Mouse (Mus musculus) heart, embryonic 10.5 days (tissue): Measurements from ENCODE around the gene Gad1. TPM values are rescaled to one million over a fixed set of nuclear protein-coding genes. Genes with fewer than 3 reads are reported as not detected.
A peak's percentile ranks its signal among the peaks of the same experiment; 100 is the strongest.

Source experiments
- DNase-seq: peaks from one replicate; pipeline ENCODE4 v3.0.0-alpha.2; 2017; ENCODE audit warnings: low spot score
- H3K27ac ChIP-seq: fragments of 300-500 bp; sonication (generic); 2 replicates; pipeline ENCODE4 v1.5.1; 2016; ENCODE audit warnings: mild to moderate bottlenecking
- H3K27me3 ChIP-seq: fragments of 300-500 bp; sonication (generic); 2 replicates; pipeline ENCODE4 v1.6.1; 2016; ENCODE audit warnings: mild to moderate bottlenecking; ENCODE audit not compliant: poor library complexity, insufficient read depth, severe bottlenecking
- H3K36me3 ChIP-seq: fragments of 300-500 bp; sonication (generic); 2 replicates; pipeline ENCODE4 v1.6.1; 2016; ENCODE audit warnings: mild to moderate bottlenecking, moderate library complexity
- H3K4me1 ChIP-seq: fragments of 300-500 bp; sonication (generic); 2 replicates; pipeline ENCODE4 v1.6.1; 2016; ENCODE audit warnings: mild to moderate bottlenecking
- H3K4me3 ChIP-seq: fragments of 300-500 bp; sonication (generic); 2 replicates; pipeline ENCODE4 v1.5.1; 2016; ENCODE audit warnings: mild to moderate bottlenecking, moderate library complexity
- H3K9me3 ChIP-seq: fragments of 300-500 bp; sonication (generic); 2 replicates; pipeline ENCODE4 v1.6.1; 2016; ENCODE audit warnings: mild to moderate bottlenecking, moderate library complexity
- WGBS: fragments of 180-500 bp; shearing (Covaris S2); methylation state at CpG from one replicate; pipeline ENCODE4 v1.1.7; 2016; 5-methylcytosine and 5-hydroxymethylcytosine counted together
- polyA plus RNA-seq: library from polyadenylated mRNA; unstranded; fragments of >200 nt; fragmentation: Nextera tagmentation; extraction: Ambion mirVana; gene quantifications from 2 replicates; pipeline ENCODE4 v1.2.1, GENCODE M21; 2016

The Gad1 gene
- polyA plus RNA-seq, 1 experiment from 2014 or later, result 0.15 TPM

- H3K4me1 ChIP-seq, result peaks cover 69% of the 10 kb centered on the region
- H3K27ac ChIP-seq, result 0 out of 2 replicates have a peak overlapping the region, but pooled peaks have one; percentile 22
- H3K27me3 ChIP-seq, result peaks cover 100% of the 10 kb centered on the region
- DNase-seq, result no peak
- H3K9me3 ChIP-seq, result no peaks in the 10 kb centered on the region
- H3K4me3 ChIP-seq, result peak overlapping the region; percentile 56
- no peaks in the 10 kb centered on the region for H3K36me3 ChIP-seq
- WGBS, result 5% methylated on average over 23 of the region's 23 CpGs
Measured at GRCm38 (mm10) chr2:70567071-70567681, 14.3 kb downstream of the Gad1 start.

GRCm38 (mm10) chr2:70567682-70568077 is 14.8 kb downstream of the Gad1 start:
- Histone ChIP-seq H3K36me3 (no peaks in the 10 kb centered on the region), H3K9me3 (no peaks in the 10 kb centered on the region), H3K27ac (peak overlapping the region; percentile 22; the same call in 1 of the 2 replicates), H3K4me3 (peak overlapping the region; percentile 56), H3K27me3 (peaks cover 100% of the 10 kb centered on the region), H3K4me1 (peaks cover 64% of the 10 kb centered on the region)
- WGBS, result 2% methylated on average over 12 of the region's 12 CpGs
- no peak for DNase-seq

DNA sequence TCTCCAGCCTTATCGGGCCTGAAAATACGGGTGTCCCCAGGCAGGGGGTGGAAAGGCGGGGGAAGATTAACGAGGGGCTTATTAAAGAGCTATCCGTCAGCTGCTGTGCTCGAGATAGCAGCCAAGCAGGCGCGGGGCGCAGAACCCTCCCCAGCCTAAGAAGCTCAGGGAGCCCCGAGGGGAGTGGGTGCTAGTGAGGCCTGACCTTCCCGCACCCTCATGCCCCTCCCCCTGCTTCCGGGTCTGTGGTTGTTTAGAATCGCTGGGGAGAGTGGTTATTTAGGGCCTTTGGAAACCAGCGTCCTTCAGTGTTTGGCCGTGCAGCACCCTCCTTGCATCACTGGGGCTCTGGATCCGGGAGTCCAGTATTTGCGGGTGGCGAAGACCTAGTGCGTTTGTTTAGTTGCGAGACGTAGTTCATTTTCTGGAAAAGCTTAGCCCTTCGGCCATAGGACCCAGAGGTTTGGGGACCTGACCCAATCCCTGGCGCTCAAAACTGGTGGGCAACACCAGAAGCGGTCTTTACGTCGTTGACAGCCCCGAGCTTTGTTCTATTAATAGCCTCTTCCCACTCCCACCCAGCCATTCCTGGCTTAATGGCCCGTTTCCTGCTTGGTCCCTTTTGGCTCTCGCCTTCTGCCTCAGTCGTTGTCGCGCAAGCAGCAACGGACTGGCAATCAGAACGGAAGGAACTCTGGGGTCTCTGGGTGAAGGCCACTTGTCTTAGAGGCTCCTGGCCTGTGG is 15.5 kb downstream of the Gad1 start:
- Histone ChIP-seq H3K9me3 (no peaks in the 10 kb centered on the region), H3K27me3 (peaks cover 98% of the 10 kb centered on the region), H3K27ac (peak overlapping the region; percentile 65; the same call in 1 of the 2 replicates), H3K36me3 (no peaks in the 10 kb centered on the region), H3K4me3 (peak overlapping the region; percentile 56), H3K4me1 (peaks cover 57% of the 10 kb centered on the region)
- WGBS, result under 1% methylated on average over 34 of the region's 34 CpGs
- peak; percentile 80 for DNase-seq

DNA sequence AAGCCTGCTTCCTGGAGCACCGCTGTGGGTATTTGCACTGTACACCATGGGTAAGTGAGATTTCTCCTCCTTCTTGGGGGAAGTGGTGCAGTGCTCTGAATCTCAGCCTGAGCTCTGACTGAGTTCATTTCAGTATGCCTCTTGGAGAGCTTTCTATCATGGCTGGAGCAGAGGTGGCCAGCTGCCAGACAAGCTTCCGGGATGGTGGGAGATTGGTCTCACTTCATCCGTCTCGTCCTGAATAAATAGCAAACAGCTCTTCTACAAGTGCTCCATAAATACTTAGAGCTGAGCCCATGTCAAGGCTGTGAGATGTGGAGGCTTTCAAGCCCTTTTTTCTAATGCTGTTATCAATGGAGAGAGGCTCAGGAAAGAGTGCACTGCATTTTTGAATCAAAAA is 18.8 kb downstream of the Gad1 start:
- H3K4me3 ChIP-seq, result no peak overlapping the region
- DNase-seq, result no peak
- WGBS, result 60% methylated on average over 4 of the region's 4 CpGs
- no peak overlapping the region for H3K27ac ChIP-seq
- H3K9me3 ChIP-seq, result no peaks in the 10 kb centered on the region
- H3K27me3 ChIP-seq, result peaks cover 74% of the 10 kb centered on the region
- peaks cover 25% of the 10 kb centered on the region for H3K4me1 ChIP-seq
- no peaks in the 10 kb centered on the region for H3K36me3 ChIP-seq

- Histone ChIP-seq H3K4me1 (peaks cover 19% of the 10 kb centered on the region), H3K9me3 (no peaks in the 10 kb centered on the region), H3K27me3 (peaks cover 68% of the 10 kb centered on the region), H3K36me3 (no peaks in the 10 kb centered on the region), H3K27ac (no peak overlapping the region), H3K4me3 (no peak overlapping the region)
- 65% methylated on average over 9 of the region's 9 CpGs for WGBS
- no peak for DNase-seq
Measured at GRCm38 (mm10) chr2:70572251-70572650, 19.4 kb downstream of the Gad1 start.

DNA sequence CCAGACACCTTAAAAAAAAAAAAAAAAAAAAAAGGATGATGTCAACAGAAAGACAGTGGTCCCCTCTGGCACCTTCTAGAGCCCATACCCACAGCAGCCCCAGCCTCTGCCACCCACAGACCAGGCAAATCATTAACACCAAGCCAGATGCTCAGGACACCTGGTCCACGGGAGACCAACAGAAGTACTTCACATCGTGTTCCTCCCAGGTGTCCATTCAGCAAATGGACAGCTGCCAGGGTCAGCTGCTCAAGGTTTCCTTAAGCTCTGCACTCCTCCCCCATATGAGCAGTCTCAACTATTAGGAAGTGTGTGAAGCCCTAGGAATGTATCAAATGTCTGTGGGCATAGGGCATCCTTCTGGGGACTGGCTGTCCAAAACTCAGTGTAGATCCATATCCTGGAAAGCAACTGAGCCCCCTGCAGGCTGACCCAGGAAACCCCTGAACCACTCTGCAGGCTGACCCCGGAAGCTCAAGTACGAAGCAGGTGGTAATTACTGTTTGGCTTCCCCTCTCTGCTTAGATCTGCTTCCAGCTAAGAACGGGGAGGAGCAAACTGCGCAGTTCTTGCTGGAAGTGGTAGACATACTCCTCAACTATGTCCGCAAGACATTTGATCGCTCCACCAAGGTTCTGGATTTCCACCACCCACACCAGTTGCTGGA is 20.8 kb downstream of the Gad1 start:
- DNase-seq, result no peak
- Histone ChIP-seq H3K27ac (no peak overlapping the region), H3K36me3 (no peaks in the 10 kb centered on the region), H3K4me3 (no peak overlapping the region), H3K4me1 (peaks cover 5% of the 10 kb centered on the region; the same call in 1 of the 2 replicates), H3K9me3 (no peaks in the 10 kb centered on the region), H3K27me3 (peaks cover 54% of the 10 kb centered on the region)
- WGBS, result 82% methylated on average over 8 of the region's 8 CpGs

GRCm38 (mm10) chr2:70588200-70588599 is 35.3 kb downstream of the Gad1 start:
- no peak overlapping the region for H3K27ac ChIP-seq
- H3K36me3 ChIP-seq, result no peaks in the 10 kb centered on the region
- no peaks in the 10 kb centered on the region for H3K9me3 ChIP-seq
- H3K4me3 ChIP-seq, result no peak overlapping the region
- H3K4me1 ChIP-seq, result no peaks in the 10 kb centered on the region
- no peaks in the 10 kb centered on the region for H3K27me3 ChIP-seq
- 86% methylated on average over 6 of the region's 6 CpGs for WGBS
- no peak for DNase-seq

DNA sequence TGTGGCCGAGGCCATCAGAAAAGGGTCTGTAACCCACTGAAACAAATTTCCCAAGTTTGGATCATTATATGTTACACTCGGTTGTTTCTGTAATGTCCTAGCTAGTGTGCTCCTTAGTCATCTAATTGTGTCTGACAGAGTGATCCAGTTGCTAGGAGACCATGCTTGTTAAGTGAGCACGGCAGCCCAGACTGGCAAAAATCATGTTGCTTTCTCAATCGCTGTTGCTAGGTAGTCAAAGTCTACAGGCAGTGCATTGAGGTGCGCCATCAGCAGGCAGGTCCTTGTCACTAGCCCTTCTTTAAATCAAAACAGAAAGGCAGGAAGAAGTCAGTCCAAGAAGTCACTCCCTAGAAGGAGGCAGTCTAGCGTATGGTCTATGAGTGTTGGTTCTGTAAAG is 39.6 kb downstream of the Gad1 start:
- Histone ChIP-seq H3K4me1 (no peaks in the 10 kb centered on the region), H3K9me3 (no peaks in the 10 kb centered on the region), H3K4me3 (no peak overlapping the region), H3K27ac (no peak overlapping the region), H3K36me3 (no peaks in the 10 kb centered on the region), H3K27me3 (no peaks in the 10 kb centered on the region)
- WGBS, result 83% methylated on average over 6 of the region's 6 CpGs
- DNase-seq, result no peak

- Histone ChIP-seq H3K27me3 (no peaks in the 10 kb centered on the region), H3K9me3 (no peaks in the 10 kb centered on the region), H3K4me3 (no peak overlapping the region), H3K4me1 (no peaks in the 10 kb centered on the region), H3K36me3 (no peaks in the 10 kb centered on the region), H3K27ac (no peak overlapping the region)
- DNase-seq, result no peak
- WGBS, result 82% methylated on average over 5 of the region's 5 CpGs
Measured at GRCm38 (mm10) chr2:70593670-70594069, 40.8 kb downstream of the Gad1 start.

DNA sequence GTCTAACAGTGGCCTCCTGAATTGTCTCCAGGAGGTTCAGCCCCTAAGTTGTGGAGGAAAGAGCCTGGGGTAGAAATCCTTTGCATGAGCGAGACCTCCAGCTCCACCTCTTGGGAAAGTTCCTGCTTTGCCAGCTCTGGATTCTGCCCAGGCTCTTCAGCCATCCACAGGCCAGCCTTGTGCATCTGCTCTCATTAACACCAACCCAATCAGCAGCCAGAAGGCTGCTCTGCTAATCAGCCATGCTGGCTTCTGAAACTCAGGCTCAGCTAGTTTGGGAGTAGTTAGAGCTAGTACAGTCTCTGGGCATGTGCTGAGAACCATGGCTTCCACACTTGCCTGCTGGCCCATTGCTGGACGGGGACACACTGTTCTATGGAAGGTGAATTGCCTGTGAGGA is 43.0 kb downstream of the Gad1 start:
- DNase-seq, result no peak
- Histone ChIP-seq H3K36me3 (no peaks in the 10 kb centered on the region), H3K4me1 (no peaks in the 10 kb centered on the region), H3K27ac (no peak overlapping the region), H3K9me3 (no peaks in the 10 kb centered on the region), H3K4me3 (no peak overlapping the region), H3K27me3 (no peaks in the 10 kb centered on the region)
- WGBS, result 74% methylated on average over 2 of the region's 2 CpGs

DNA sequence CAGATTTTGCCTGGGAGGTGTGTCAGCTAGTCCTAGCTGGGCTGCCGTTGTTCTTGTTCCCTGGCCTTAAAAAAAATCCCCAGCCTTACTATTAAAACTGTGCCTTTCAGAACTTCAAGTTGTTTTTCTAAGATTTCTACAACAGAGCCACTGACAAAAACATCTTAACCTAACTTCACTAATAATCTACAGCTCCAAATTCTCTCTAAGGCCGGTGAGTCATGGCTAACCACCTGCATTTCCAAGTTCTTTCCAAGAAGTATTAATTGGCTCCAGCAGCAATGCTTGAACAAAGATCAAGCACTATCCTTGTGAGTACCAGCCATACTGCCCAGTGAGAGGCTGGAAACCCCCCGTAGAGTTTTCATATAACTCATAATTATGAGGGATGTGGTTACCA is 56.9 kb downstream of the Gad1 start:
- H3K27me3 ChIP-seq, result no peaks in the 10 kb centered on the region
- 81% methylated on average over 3 of the region's 3 CpGs for whole genome bisulfite sequencing
- H3K27ac ChIP-seq, result no peak overlapping the region
- DNase-seq, result no peak
- H3K9me3 ChIP-seq, result no peaks in the 10 kb centered on the region
- H3K36me3 ChIP-seq, result no peaks in the 10 kb centered on the region
- H3K4me1 ChIP-seq, result no peaks in the 10 kb centered on the region
- no peak overlapping the region for H3K4me3 ChIP-seq

GRCm38 (mm10) chr2:70614745-70615351 is 62.0 kb downstream of the Gad1 start:
- DNase-seq, result peak; percentile 62
- no peaks in the 10 kb centered on the region for H3K9me3 ChIP-seq
- no peaks in the 10 kb centered on the region for H3K27me3 ChIP-seq
- H3K4me1 ChIP-seq, result no peaks in the 10 kb centered on the region
- H3K27ac ChIP-seq, result no peak overlapping the region
- no peak overlapping the region for H3K4me3 ChIP-seq
- H3K36me3 ChIP-seq, result no peaks in the 10 kb centered on the region
- 91% methylated on average over 7 of the region's 7 CpGs for WGBS

GRCm38 (mm10) chr2:70616076-70616475 is 63.2 kb downstream of the Gad1 start:
- Histone ChIP-seq H3K4me3 (no peak overlapping the region), H3K36me3 (no peaks in the 10 kb centered on the region), H3K9me3 (no peaks in the 10 kb centered on the region), H3K27ac (no peak overlapping the region), H3K4me1 (no peaks in the 10 kb centered on the region), H3K27me3 (no peaks in the 10 kb centered on the region)
- peak; percentile 69 for DNase-seq
- WGBS, result 66% methylated on average over 2 of the region's 2 CpGs
